Mouse (Mus musculus) yolk sac, embryonic 10.5 days (tissue): ENCODE results near the gene Barx2.

ENCODE experiments used
- DNase-seq: peaks from one replicate; pipeline ENCODE4 v3.0.0-alpha.2; 2017; ENCODE audit warnings: low spot score

Gene Barx2

GRCm38 (mm10) chr9:31888333-31888732 is 24.9 kb downstream of the Barx2 start:
- DNase-seq: no peak

- no peak for DNase-seq
Measured at GRCm38 (mm10) chr9:31886258-31886657, 27.0 kb downstream of the Barx2 start.

- no peak for DNase-seq
Measured at GRCm38 (mm10) chr9:31882376-31882775, 30.9 kb downstream of the Barx2 start.

GRCm38 (mm10) chr9:31875556-31875955 is 37.7 kb downstream of the Barx2 start:
- DNase-seq: no peak

GRCm38 (mm10) chr9:31874236-31874635 is 39.0 kb downstream of the Barx2 start:
- DNase-seq: no peak

DNA sequence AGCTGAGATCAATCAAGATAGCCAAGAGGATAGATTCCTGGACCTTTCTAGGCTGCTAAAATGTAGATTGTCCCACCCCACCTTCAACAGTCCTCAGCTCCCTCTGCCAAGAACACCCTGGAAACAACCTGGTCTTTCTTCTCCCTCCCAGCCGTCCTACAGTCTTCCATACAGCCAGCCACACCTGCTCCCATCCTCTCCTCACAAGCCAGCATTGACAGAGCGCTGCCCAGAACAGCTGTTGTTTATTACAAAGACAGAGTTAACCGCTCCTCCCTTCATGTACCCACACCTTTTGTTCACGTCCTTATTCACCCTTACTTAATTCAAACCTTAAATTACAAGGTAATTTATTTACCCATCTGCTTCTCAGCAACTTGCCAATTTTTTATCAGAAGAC is 41.9 kb downstream of the Barx2 start:
- DNase-seq: no peak

DNA sequence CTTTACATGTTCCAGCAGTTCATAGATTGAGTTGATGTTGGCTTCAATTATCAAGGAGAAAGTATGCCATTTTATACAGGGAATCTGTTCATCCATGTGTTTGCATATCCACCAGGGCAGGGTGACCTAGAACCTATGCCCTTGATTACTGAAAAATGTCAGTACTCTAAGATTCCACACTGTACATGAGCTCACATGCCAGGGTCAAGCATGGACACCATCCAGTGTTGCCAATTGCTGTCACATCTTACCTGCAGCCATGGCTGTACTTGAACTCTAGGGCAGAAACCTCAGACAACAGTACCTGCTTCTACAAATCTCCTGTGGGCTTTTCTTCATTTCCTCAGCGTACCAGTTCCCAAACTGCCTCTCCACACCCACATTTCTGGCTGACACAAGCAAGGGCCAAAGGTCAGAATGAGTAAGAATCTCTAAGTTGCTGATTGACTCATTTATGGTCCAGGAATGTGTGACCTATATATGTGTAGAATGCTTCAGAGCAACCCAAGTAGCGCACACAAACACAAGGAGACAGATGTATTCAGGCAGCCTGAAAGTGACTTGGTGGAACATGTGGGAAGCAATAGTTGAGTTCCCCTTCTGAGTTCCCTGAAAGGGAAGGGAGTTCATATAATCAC is 44.3 kb downstream of the Barx2 start:
- peak; percentile 28 for DNase-seq

DNA sequence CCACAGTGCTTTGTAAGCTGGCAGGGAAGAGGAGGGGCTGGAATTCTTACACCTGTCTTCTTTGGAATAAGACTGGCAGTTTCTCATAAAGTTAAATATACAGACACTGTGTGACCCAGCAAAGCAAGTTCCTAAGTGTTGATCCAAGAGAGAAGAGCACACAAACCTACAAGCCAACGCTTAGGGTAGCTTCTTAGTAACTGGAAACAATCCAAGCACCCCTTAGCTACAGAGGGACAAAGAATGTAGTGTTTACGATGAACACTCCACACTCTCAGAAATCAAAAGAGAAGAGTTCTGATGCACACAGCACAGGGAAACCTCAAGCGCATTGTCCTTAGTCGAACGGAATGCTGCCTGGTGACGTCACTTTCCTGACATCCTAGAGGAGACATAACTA is 49.4 kb downstream of the Barx2 start:
- no peak for DNase-seq

- no peak for DNase-seq
Measured at GRCm38 (mm10) chr9:31859446-31859845, 53.8 kb downstream of the Barx2 start.

DNA sequence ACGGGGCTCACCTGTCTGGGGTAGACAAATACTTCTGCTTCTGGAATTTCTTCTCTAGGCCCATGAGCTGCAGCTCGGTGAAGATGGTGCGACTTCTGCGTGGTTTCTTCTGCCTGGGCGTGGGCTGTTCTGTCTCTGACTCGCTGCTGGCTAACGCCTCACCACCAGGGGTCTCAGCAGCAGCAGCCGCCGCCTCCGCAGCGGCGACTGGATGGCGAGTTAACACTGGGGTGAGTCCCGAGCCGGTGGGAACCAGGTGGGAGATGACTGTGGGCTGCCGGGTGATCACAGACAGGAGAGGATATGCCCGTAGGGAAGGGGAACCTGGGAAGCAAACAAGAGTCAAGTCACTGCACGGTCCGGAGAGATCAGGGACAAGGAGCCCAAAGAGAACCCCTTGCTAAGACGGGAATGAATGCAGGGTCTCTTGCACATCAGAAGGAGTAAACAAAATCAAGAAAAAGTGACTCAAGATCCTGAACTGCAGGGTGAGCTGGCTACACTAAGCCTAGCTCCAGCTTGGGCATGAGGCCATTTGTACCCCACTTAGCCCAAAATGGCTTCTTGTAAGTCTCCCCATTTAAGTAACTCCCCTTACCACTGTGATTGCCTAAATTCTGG is 54.4 kb downstream of the Barx2 start:
- DNase-seq: peak; percentile 19

DNA sequence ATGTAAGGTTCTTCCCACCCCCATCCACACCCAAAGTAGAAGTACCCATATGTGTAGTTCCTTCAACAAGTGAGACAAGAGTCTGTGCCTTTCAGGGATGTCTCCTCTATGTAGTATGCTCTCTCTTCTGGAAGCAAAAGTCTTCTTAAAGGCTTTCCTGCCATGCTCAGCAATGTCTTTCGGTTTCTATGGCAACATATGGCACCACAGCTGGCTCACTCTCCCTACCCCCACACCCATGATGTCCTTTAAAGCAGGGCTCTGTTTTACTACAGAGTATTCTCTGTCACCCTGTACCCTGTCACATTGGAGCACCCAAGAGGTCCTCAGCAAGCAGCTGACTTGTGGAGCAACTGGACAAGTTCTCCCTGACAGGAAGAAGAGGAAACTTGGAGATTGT is 55.8 kb downstream of the Barx2 start:
- DNase-seq: no peak

DNA sequence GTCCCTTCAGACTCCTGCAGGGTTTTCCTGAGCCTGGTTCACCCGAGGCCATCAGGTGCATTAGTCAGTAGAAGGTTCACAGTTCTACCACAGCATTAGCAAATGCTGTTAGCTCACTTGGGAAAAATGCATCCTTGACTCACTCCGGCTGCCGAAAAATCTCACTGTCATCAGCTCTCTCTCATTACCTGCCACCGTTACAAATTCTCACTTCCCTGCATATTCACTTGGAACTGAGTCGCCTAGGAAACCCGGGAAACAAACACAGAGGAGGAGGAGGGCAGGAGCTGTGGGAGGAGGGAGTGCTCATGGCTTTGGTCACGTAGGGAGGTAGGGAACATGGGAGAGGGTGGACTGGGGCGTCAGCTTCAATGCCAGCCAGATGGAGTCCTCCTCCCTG is 56.8 kb downstream of the Barx2 start:
- no peak for DNase-seq

- no peak for DNase-seq
Measured at GRCm38 (mm10) chr9:31855668-31856067, 57.6 kb downstream of the Barx2 start.

DNA sequence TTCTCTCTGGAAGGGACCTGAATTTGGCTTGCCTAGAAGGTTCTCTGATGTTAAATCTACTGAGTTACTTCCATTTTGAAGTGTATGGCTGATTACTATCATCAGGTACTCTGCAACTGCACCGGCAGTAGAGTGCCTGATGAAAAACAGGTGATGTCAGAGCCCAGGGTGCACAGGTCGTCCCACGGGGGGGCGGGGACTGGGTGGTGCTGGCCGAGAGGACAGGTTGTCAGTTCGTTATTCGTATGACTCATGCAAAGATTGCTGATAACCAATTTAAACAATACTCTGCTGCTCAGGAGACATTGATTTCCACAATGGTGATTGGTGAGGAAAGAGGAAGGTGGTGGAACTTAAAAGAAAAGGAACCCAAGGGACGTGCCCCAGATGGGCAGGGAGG is 61.6 kb downstream of the Barx2 start:
- peak; percentile 47 for DNase-seq

GRCm38 (mm10) chr9:31850706-31851105 is 62.6 kb downstream of the Barx2 start:
- no peak for DNase-seq

- no peak for DNase-seq
Measured at GRCm38 (mm10) chr9:31849387-31849786, 63.9 kb downstream of the Barx2 start.

DNA sequence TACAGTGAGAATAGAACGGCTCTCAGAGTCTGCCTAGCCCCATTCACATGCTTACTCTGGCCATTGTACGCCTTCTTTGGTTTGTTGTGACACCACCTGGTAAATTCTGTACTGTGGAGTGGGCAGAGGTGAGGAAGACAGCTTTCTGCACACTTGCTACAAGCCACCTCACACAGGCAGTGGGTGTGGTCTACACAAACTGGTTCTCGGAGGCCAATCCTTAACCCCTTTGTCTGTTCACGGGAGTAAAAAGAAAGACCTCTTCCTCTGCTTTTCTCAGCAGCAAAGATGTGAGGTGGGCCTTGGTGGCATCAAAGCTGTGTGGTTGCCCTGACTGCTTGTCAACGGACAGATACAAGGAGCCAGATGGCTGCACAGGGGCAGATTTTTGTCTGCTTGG is 68.6 kb downstream of the Barx2 start:
- DNase-seq: no peak

GRCm38 (mm10) chr9:31841108-31841815 is 72.0 kb downstream of the Barx2 start:
- no peak for DNase-seq

GRCm38 (mm10) chr9:31840571-31840970 is 72.7 kb downstream of the Barx2 start:
- no peak for DNase-seq

DNA sequence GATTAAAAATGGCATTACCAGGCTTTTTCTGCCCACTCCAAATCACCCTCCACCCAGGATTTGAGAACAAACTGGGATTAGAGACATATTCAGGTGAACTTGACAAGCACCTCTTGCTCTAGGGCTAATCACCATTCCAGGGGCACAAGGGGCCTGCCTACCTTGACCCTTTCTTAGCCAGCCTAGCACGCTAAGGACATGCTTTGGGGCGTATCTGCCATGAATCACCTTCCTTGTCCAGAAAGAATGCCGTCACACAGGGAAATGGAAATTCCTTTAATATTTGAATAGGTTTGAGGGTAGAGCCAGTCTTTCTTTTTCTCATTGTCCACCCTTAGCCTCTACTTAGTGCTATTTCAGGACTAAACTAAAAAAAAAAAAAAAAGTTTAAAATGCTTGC is 73.2 kb downstream of the Barx2 start:
- no peak for DNase-seq

DNA sequence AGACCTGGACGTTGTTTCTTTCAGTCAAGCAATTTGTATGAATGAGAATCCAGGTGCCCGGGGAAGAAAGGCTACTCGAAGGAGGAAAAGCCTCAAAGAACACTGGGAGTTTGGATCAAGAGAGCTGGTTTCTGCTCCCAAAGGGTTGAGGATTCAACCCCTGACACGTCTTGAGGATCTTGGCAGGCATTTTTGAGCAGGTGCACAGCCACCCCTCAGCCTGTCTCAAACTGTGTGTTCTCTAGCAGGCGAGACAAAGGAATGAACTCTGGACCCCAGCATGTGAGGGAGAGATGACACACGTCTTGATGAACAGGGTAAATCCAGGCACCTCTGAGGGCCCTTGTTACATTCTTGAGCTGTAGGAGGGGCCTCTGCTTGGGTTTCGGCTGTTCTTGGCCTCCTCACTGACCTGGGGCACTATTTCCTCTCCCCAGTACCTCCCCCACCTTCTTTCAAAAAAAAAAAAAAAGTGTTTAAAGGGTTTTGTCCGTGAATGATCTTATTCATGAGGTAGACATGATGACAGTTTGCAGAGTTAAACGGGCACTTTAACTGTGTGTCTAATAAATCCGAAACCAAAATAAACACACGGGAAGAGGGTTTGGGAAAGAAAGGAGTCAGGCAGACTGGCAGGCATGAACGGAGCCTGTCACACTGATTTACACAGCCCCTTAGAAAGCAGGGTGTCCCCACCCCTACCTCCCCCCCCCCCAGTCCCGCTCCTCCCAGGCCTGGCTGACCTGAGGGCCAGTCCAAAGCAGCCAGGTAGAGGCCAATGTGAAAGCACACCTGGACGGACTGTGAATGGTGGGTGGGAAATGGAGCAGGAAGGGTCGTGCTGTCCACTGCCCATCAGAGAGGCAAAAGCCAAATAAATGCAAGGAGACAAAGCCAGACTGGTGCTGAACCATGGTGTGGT is 73.9 kb downstream of the Barx2 start:
- no peak for DNase-seq

DNA sequence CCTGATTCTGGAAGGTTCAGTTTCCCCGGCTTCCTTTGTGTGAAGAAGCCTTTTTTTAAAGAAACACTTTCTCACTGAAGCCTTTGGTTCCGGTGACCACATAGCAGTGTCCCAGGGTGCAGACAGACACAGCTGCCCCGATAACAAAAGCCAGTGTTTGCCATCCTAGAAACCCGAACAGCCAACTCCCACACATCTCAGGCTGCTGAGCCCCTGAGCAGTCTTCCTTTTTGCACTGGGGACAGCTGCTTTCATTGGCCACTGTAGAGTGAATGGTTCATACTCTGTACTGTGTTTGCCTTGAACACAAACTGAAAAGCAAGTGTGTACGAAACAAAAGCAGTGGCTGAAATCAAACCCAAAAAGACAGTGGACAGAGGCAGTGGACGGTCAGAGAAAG is 75.2 kb downstream of the Barx2 start:
- no peak for DNase-seq
